Mouse (Mus musculus) spleen, adult 2 months (tissue): ENCODE measurements around the gene Efemp1.

Experiments used
- CTCF ChIP-seq: fragments of 200-500 bp; IDR thresholded peaks from 2 replicates; pipeline ENCODE4 v1.5.1; 2011; ENCODE audit warnings: mild to moderate bottlenecking, inconsistent platforms; ENCODE audit not compliant: insufficient read depth, insufficient read length, insufficient replicate concordance; ENCODE audit errors: extremely low read depth
- POLR2A ChIP-seq: fragments of 200-500 bp; IDR thresholded peaks from 2 replicates; pipeline ENCODE4 v1.6.1; 2011; ENCODE audit warnings: low read depth, low read length, inconsistent platforms

DNA sequence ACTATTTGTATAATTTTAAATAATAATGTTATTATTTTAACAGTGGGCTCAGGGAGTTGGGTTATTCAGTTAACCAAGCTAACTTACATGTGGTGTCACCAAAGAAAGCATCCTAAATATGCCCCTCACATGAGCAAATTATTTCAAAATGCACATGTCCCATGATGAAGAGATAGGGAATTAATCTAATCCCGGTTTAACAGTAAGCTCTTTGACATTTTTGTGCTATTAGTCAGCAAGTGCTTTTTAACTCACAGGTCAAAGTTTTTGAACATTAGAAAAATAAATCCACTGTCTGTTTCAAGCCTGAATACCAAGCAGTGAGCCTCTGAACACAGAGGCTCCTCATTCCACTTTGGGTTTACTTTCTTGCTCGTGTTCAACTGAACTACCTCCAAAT, 26.1 kb upstream of the Efemp1 start:
- TF ChIP-seq CTCF (no peak), POLR2A (no peak)
